Mouse (Mus musculus): ENCODE data around the gene Mvb12a. TPM values are rescaled to one million over a fixed set of nuclear protein-coding genes. Genes with fewer than 3 reads are reported as not detected.

Gene Mvb12a
- polyA plus RNA-seq, 1 experiment from 2014 or later: 69.1 TPM

GRCm38 (mm10) chr8:71595862-71596261 lies 53.1 kb downstream of the Mvb12a start:
- Histone ChIP-seq H3K27ac (no peak overlapping the region), H3K4me2 (0 out of 2 replicates have a peak overlapping the region, but pooled peaks have one; percentile 15), H3K36me3 (peaks cover 14% of the 10 kb centered on the region), H3K9ac (replicated peaks) (no peak overlapping the region), H3K9me3 (no peaks in the 10 kb centered on the region), H3K4me3 (replicated peaks) (no peak overlapping the region), H3K27me3 (peaks cover 18% of the 10 kb centered on the region), H3K4me1 (replicated peaks) (peaks cover 28% of the 10 kb centered on the region)
- 8% methylated on average over 27 of the region's 27 CpGs for WGBS
- no peak for ATAC-seq (ENCODE audit: insufficient number of reproducible peaks, insufficient read depth, low FRiP score, low TSS enrichment, low read depth)

GRCm38 (mm10) chr8:71596384-71596783 lies 53.7 kb downstream of the Mvb12a start:
- H3K9me3 ChIP-seq: no peaks in the 10 kb centered on the region
- WGBS: 56% methylated on average over 6 of the region's 6 CpGs
- H3K4me2 ChIP-seq: no peak overlapping the region
- ATAC-seq (ENCODE audit: insufficient number of reproducible peaks, insufficient read depth, low FRiP score, low TSS enrichment, low read depth): no peak
- H3K27ac ChIP-seq: no peak overlapping the region
- H3K27me3 ChIP-seq: peaks cover 20% of the 10 kb centered on the region
- H3K4me1 ChIP-seq (replicated peaks): peaks cover 22% of the 10 kb centered on the region
- no peak overlapping the region for H3K4me3 ChIP-seq (replicated peaks)
- peaks cover 14% of the 10 kb centered on the region for H3K36me3 ChIP-seq
- H3K9ac ChIP-seq (replicated peaks): no peak overlapping the region

- Histone ChIP-seq H3K4me1 (replicated peaks) (peaks cover 22% of the 10 kb centered on the region), H3K9me3 (no peaks in the 10 kb centered on the region), H3K9ac (replicated peaks) (no peak overlapping the region), H3K27me3 (peaks cover 24% of the 10 kb centered on the region), H3K4me2 (no peak overlapping the region), H3K27ac (no peak overlapping the region), H3K36me3 (peaks cover 14% of the 10 kb centered on the region), H3K4me3 (replicated peaks) (no peak overlapping the region)
- 82% methylated on average over 4 of the region's 4 CpGs for WGBS
- no peak for ATAC-seq (ENCODE audit: insufficient number of reproducible peaks, insufficient read depth, low FRiP score, low TSS enrichment, low read depth)
Observed at GRCm38 (mm10) chr8:71596798-71597197, 54.1 kb downstream of the Mvb12a start.

- Histone ChIP-seq H3K36me3 (peaks cover 14% of the 10 kb centered on the region), H3K27me3 (peaks cover 30% of the 10 kb centered on the region), H3K27ac (no peak within 1 kb of the TSS), H3K4me2 (no peak within 1 kb of the TSS), H3K9me3 (no peaks in the 10 kb centered on the region), H3K4me1 (replicated peaks) (peaks cover 27% of the 10 kb centered on the region), H3K9ac (replicated peaks) (no peak within 1 kb of the TSS), H3K4me3 (replicated peaks) (no peak within 1 kb of the TSS)
- ATAC-seq (ENCODE audit: insufficient number of reproducible peaks, insufficient read depth, low FRiP score, low TSS enrichment, low read depth): no peak
- WGBS: 81% methylated on average over 3 of the region's 3 CpGs
Observed at GRCm38 (mm10) chr8:71597451-71597850, 54.7 kb downstream of the Mvb12a start, which contains the start of gene Fam129c. TSS of gene Fam129c (plus strand) at chr8:71597648.

Other genes starting within 250 kb of the Mvb12a start
- 92.7 and 100 TPM in 2 replicates for gene Use1, start 176.1 kb upstream of the Mvb12a start, polyA plus RNA-seq (2016; fragmentation: Nextera tagmentation; extraction: Ambion mirVana)
- 4.2 and 4.9 TPM in 2 replicates for gene Ocel1, start 171.6 kb upstream of the Mvb12a start, polyA plus RNA-seq (2016; fragmentation: Nextera tagmentation; extraction: Ambion mirVana)
- 65.8 and 72.4 TPM in 2 replicates for gene Nr2f6, start 161.0 kb upstream of the Mvb12a start, polyA plus RNA-seq (2016; fragmentation: Nextera tagmentation; extraction: Ambion mirVana)
- gene Ushbp1, start 147.1 kb upstream of the Mvb12a start, polyA plus RNA-seq (2016; fragmentation: Nextera tagmentation; extraction: Ambion mirVana): 7.0 and 7.1 TPM in 2 replicates
- gene Babam1, start 146.1 kb upstream of the Mvb12a start, polyA plus RNA-seq (2016; fragmentation: Nextera tagmentation; extraction: Ambion mirVana): 96.9 TPM in 2 replicates
- 41.5 and 44.1 TPM in 2 replicates for gene Ankle1, start 136.9 kb upstream of the Mvb12a start, polyA plus RNA-seq (2016; fragmentation: Nextera tagmentation; extraction: Ambion mirVana)
- 78.2 and 82.8 TPM in 2 replicates for gene Abhd8, start 79.3 kb upstream of the Mvb12a start, polyA plus RNA-seq (2016; fragmentation: Nextera tagmentation; extraction: Ambion mirVana)
- 180 and 203 TPM in 2 replicates for gene Mrpl34, start 78.0 kb upstream of the Mvb12a start, polyA plus RNA-seq (2016; fragmentation: Nextera tagmentation; extraction: Ambion mirVana)
- gene Dda1, start 73.7 kb upstream of the Mvb12a start, polyA plus RNA-seq (2016; fragmentation: Nextera tagmentation; extraction: Ambion mirVana): 99.8 and 106 TPM in 2 replicates
- 6.8 and 6.9 TPM in 2 replicates for gene Ano8, start 57.0 kb upstream of the Mvb12a start, polyA plus RNA-seq (2016; fragmentation: Nextera tagmentation; extraction: Ambion mirVana)
- 22.1 and 23.2 TPM in 2 replicates for gene Gtpbp3, start 54.8 kb upstream of the Mvb12a start, polyA plus RNA-seq (2016; fragmentation: Nextera tagmentation; extraction: Ambion mirVana)
- 59.2 and 62.5 TPM in 2 replicates for gene Plvap, start 31.2 kb upstream of the Mvb12a start, polyA plus RNA-seq (2016; fragmentation: Nextera tagmentation; extraction: Ambion mirVana)
- 0.25 and 0.49 TPM in 2 replicates for gene Ccdc194, start 17.2 kb upstream of the Mvb12a start, polyA plus RNA-seq (2016; fragmentation: Nextera tagmentation; extraction: Ambion mirVana)
- gene Bst2, start 5.5 kb upstream of the Mvb12a start, polyA plus RNA-seq (2016; fragmentation: Nextera tagmentation; extraction: Ambion mirVana): 8.1 and 11.3 TPM in 2 replicates
- gene Tmem221, start 15.9 kb downstream of the Mvb12a start, polyA plus RNA-seq (2016; fragmentation: Nextera tagmentation; extraction: Ambion mirVana): 0.13 and 0.26 TPM in 2 replicates
- not detected in 2 replicates for gene Nxnl1, start 23.7 kb downstream of the Mvb12a start, polyA plus RNA-seq (2016; fragmentation: Nextera tagmentation; extraction: Ambion mirVana)
- 45.5 and 50.0 TPM in 2 replicates for gene Slc27a1, start 26.0 kb downstream of the Mvb12a start, polyA plus RNA-seq (2016; fragmentation: Nextera tagmentation; extraction: Ambion mirVana)
- gene Pgls, start 49.3 kb downstream of the Mvb12a start, polyA plus RNA-seq (2016; fragmentation: Nextera tagmentation; extraction: Ambion mirVana): 228 and 243 TPM in 2 replicates
- gene Fam129c, start 54.7 kb downstream of the Mvb12a start, polyA plus RNA-seq (2016; fragmentation: Nextera tagmentation; extraction: Ambion mirVana): 4.6 and 6.6 TPM in 2 replicates
- 61.4 and 65.9 TPM in 2 replicates for gene Colgalt1, start 68.1 kb downstream of the Mvb12a start, polyA plus RNA-seq (2016; fragmentation: Nextera tagmentation; extraction: Ambion mirVana)
- 0.60 and 0.86 TPM in 2 replicates for gene Unc13a, start 128.8 kb downstream of the Mvb12a start, polyA plus RNA-seq (2016; fragmentation: Nextera tagmentation; extraction: Ambion mirVana)
- gene Jak3, start 133.4 kb downstream of the Mvb12a start, polyA plus RNA-seq (2016; fragmentation: Nextera tagmentation; extraction: Ambion mirVana): 3.8 and 4.4 TPM in 2 replicates
- 0.54 and 0.64 TPM in 2 replicates for gene Insl3, start 146.3 kb downstream of the Mvb12a start, polyA plus RNA-seq (2016; fragmentation: Nextera tagmentation; extraction: Ambion mirVana)
- 0.70 and 1.1 TPM in 2 replicates for gene B3gnt3, start 158.9 kb downstream of the Mvb12a start, polyA plus RNA-seq (2016; fragmentation: Nextera tagmentation; extraction: Ambion mirVana)
- 5.5 and 6.0 TPM in 2 replicates for gene Fcho1, start 182.8 kb downstream of the Mvb12a start, polyA plus RNA-seq (2016; fragmentation: Nextera tagmentation; extraction: Ambion mirVana)